Mouse (Mus musculus) retina, embryonic 14.5 days (tissue): ENCODE measurements around the gene 2810004N23Rik.
A peak's percentile ranks its signal among the peaks of the same experiment; 100 is the strongest.
"Not testable (repeated sequence)": the region's sequence is repeated elsewhere in the genome, so short reads cannot be mapped to it uniquely, and the experiment has no call there.

ENCODE experiments used
- DNase-seq: peaks from one replicate; pipeline ENCODE4 v3.0.0-alpha.2; 2015; ENCODE audit warnings: low spot score

2810004N23Rik gene

GRCm38 (mm10) chr8:124866669-124867068, 3.7 kb upstream of the 2810004N23Rik start:
- no peak for DNase-seq

GRCm38 (mm10) chr8:124863729-124864128, 809 bp upstream of the 2810004N23Rik start:
- DNase-seq = peak; percentile 3

- DNase-seq = no peak
These were observed 300 bp upstream of the 2810004N23Rik start for GRCm38 (mm10) chr8:124863163-124863677.

- DNase-seq = no peak
These were observed 2.7 kb downstream of the 2810004N23Rik start for GRCm38 (mm10) chr8:124860188-124860587.

- DNase-seq = peak; percentile 30
These were observed 3.5 kb downstream of the 2810004N23Rik start for GRCm38 (mm10) chr8:124859466-124859865.

GRCm38 (mm10) chr8:124853511-124853910, 9.4 kb downstream of the 2810004N23Rik start:
- no peak for DNase-seq

GRCm38 (mm10) chr8:124845573-124845972, 17.3 kb downstream of the 2810004N23Rik start:
- no peak for DNase-seq

GRCm38 (mm10) chr8:124845131-124845530, 17.8 kb downstream of the 2810004N23Rik start:
- DNase-seq = no peak

- not testable (repeated sequence) for DNase-seq
These were observed 20.0 kb downstream of the 2810004N23Rik start for GRCm38 (mm10) chr8:124842929-124843328.

- DNase-seq = no peak
These were observed 21.1 kb downstream of the 2810004N23Rik start for GRCm38 (mm10) chr8:124841775-124842174.

- no peak for DNase-seq
These were observed 22.0 kb downstream of the 2810004N23Rik start for GRCm38 (mm10) chr8:124840900-124841299.

- DNase-seq = no peak
These were observed 23.5 kb downstream of the 2810004N23Rik start for GRCm38 (mm10) chr8:124839371-124839770.

- DNase-seq = no peak
These were observed 25.0 kb downstream of the 2810004N23Rik start for GRCm38 (mm10) chr8:124837956-124838355.

- no peak for DNase-seq
These were observed 26.0 kb downstream of the 2810004N23Rik start for GRCm38 (mm10) chr8:124836907-124837306.

- no peak for DNase-seq
These were observed 26.6 kb downstream of the 2810004N23Rik start for GRCm38 (mm10) chr8:124836273-124836672.

GRCm38 (mm10) chr8:124835848-124836247, 27.1 kb downstream of the 2810004N23Rik start:
- DNase-seq = no peak

GRCm38 (mm10) chr8:124833430-124834205, 29.3 kb downstream of the 2810004N23Rik start:
- no peak for DNase-seq

- DNase-seq = no peak
These were observed 31.0 kb downstream of the 2810004N23Rik start for GRCm38 (mm10) chr8:124831941-124832340.

- no peak for DNase-seq
These were observed 31.4 kb downstream of the 2810004N23Rik start for GRCm38 (mm10) chr8:124831531-124831930.

GRCm38 (mm10) chr8:124830050-124830449, 32.9 kb downstream of the 2810004N23Rik start:
- DNase-seq = no peak

GRCm38 (mm10) chr8:124828561-124829240, 34.2 kb downstream of the 2810004N23Rik start:
- no peak for DNase-seq

- peak; percentile 91 for DNase-seq
These were observed 35.5 kb downstream of the 2810004N23Rik start for GRCm38 (mm10) chr8:124827387-124827786.

- DNase-seq = no peak
These were observed 36.3 kb downstream of the 2810004N23Rik start for GRCm38 (mm10) chr8:124826658-124827057.
